Mouse (Mus musculus) forebrain, postnatal 0 days (tissue): ENCODE data around the gene Nrbp1. TPM values are rescaled to one million over a fixed set of nuclear protein-coding genes. Genes with fewer than 3 reads are reported as not detected.

Experiments used
- ATAC-seq: fragments of 200-750 bp; cut with Nextera tagmentation; 2 replicates; pipeline ENCODE4 v1.8.0; 2017; ENCODE audit warnings: mild to moderate bottlenecking, moderate library complexity
- DNase-seq: peaks from one replicate; pipeline ENCODE4 v3.0.0-alpha.2; 2015
- H3K27ac ChIP-seq: fragments of 300-500 bp; sonication (generic); 2 replicates; pipeline ENCODE4 v1.5.1; 2014; ENCODE audit warnings: low read depth, mild to moderate bottlenecking, antibody characterized with exemption, low read length, moderate library complexity, mixed read lengths
- H3K27me3 ChIP-seq: fragments of 300-500 bp; sonication (generic); 2 replicates; pipeline ENCODE4 v1.6.1; 2014; ENCODE audit warnings: mild to moderate bottlenecking, low read length, mixed read lengths; ENCODE audit not compliant: insufficient read depth
- H3K36me3 ChIP-seq: fragments of 300-500 bp; sonication (generic); 2 replicates; pipeline ENCODE4 v1.6.1; 2014; ENCODE audit warnings: mild to moderate bottlenecking, moderate library complexity; ENCODE audit not compliant: insufficient read depth
- H3K4me1 ChIP-seq: fragments of 300-500 bp; sonication (generic); 2 replicates; pipeline ENCODE4 v1.6.1; 2014; ENCODE audit warnings: antibody characterized with exemption; ENCODE audit not compliant: insufficient read depth
- H3K4me2 ChIP-seq: fragments of 300-500 bp; sonication (generic); 2 replicates; pipeline ENCODE4 v1.6.1; 2014; ENCODE audit warnings: low read depth, mild to moderate bottlenecking, moderate library complexity
- H3K4me3 ChIP-seq: fragments of 300-500 bp; sonication (generic); 2 replicates; pipeline ENCODE4 v1.5.1; 2014; ENCODE audit warnings: low read depth, low read length, mixed read lengths
- H3K9ac ChIP-seq: fragments of 300-500 bp; sonication (generic); 2 replicates; pipeline ENCODE4 v1.6.1; 2014; ENCODE audit warnings: mild to moderate bottlenecking
- H3K9me3 ChIP-seq: fragments of 300-500 bp; sonication (generic); 2 replicates; pipeline ENCODE4 v1.6.1; 2016; ENCODE audit warnings: low read length
- CTCF ChIP-seq: sonication (generic); IDR thresholded peaks from 2 replicates; pipeline ENCODE4 v1.5.1; 2016; ENCODE audit warnings: antibody characterized with exemption, control low read depth, low read depth
- WGBS: fragments of 180-500 bp; shearing (Covaris S2); extraction: QIAGEN DNeasy Blood & Tissue Kit; methylation state at CpG from one replicate; pipeline ENCODE4 v1.1.7; 2014; 5-methylcytosine and 5-hydroxymethylcytosine counted together
- polyA plus RNA-seq: library from polyadenylated mRNA; unstranded; fragments of >200 nt; fragmentation: Nextera tagmentation; extraction: Ambion mirVana; gene quantifications from 2 replicates; pipeline ENCODE4 v1.2.1, GENCODE M21; 2015
- total RNA-seq: library from RNA; depleted of rRNA; stranded (reverse); fragments of >200 nt; gene quantifications from 2 replicates; pipeline ENCODE4 v1.2.3, GENCODE M21; 2014

Gene Nrbp1
- total and polyA plus RNA-seq, 2 experiments from 2014 or later, result 106 to 133 TPM

- no peaks in the 10 kb centered on the region for H3K4me1 ChIP-seq
- TF ChIP-seq CTCF, result no peak
- H3K27me3 ChIP-seq, result no peaks in the 10 kb centered on the region
- no peaks in the 10 kb centered on the region for H3K9me3 ChIP-seq
- ATAC-seq (no peak), DNase-seq (no peak)
- H3K27ac ChIP-seq, result no peak overlapping the region
- H3K9ac ChIP-seq, result no peak overlapping the region
- no peak overlapping the region for H3K4me3 ChIP-seq
- 29% methylated on average over 6 of the region's 6 CpGs for WGBS
- H3K4me2 ChIP-seq, result no peak overlapping the region
- peaks cover 81% of the 10 kb centered on the region for H3K36me3 ChIP-seq
These were observed 27.0 kb downstream of the Nrbp1 start for GRCm38 (mm10) chr5:31267686-31268085.

GRCm38 (mm10) chr5:31273018-31273417 is 32.4 kb downstream of the Nrbp1 start:
- TF ChIP-seq CTCF, result no peak
- H3K4me1 ChIP-seq, result no peaks in the 10 kb centered on the region
- H3K27me3 ChIP-seq, result no peaks in the 10 kb centered on the region
- DNase-seq (no peak), ATAC-seq (no peak)
- 81% methylated on average over 6 of the region's 6 CpGs for WGBS
- no peaks in the 10 kb centered on the region for H3K9me3 ChIP-seq
- H3K27ac ChIP-seq, result no peak overlapping the region
- H3K36me3 ChIP-seq, result peaks cover 61% of the 10 kb centered on the region
- no peak overlapping the region for H3K4me2 ChIP-seq
- no peak overlapping the region for H3K4me3 ChIP-seq
- no peak overlapping the region for H3K9ac ChIP-seq

- DNase-seq (no peak), ATAC-seq (no peak)
- no peak overlapping the region for H3K9ac ChIP-seq
- H3K36me3 ChIP-seq, result peaks cover 79% of the 10 kb centered on the region
- no peak overlapping the region for H3K4me2 ChIP-seq
- no peak overlapping the region for H3K27ac ChIP-seq
- no peak overlapping the region for H3K4me3 ChIP-seq
- TF ChIP-seq CTCF, result no peak
- H3K27me3 ChIP-seq, result no peaks in the 10 kb centered on the region
- H3K4me1 ChIP-seq, result no peaks in the 10 kb centered on the region
- WGBS, result 87% methylated on average over 20 of the region's 20 CpGs
- H3K9me3 ChIP-seq, result no peaks in the 10 kb centered on the region
These were observed 38.8 kb downstream of the Nrbp1 start for GRCm38 (mm10) chr5:31279245-31279988.

- WGBS, result 83% methylated on average over 4 of the region's 4 CpGs
- ATAC-seq (no peak), DNase-seq (no peak)
- Histone ChIP-seq H3K4me3 (no peak overlapping the region), H3K27me3 (no peaks in the 10 kb centered on the region), H3K4me2 (no peak overlapping the region), H3K4me1 (0 out of 2 replicates have a peak, but pooled peaks cover 4% of the 10 kb centered on the region), H3K9me3 (no peaks in the 10 kb centered on the region), H3K36me3 (peaks cover 36% of the 10 kb centered on the region), H3K27ac (no peak overlapping the region), H3K9ac (no peak overlapping the region)
- no peak for TF ChIP-seq CTCF
These were observed 47.6 kb downstream of the Nrbp1 start for GRCm38 (mm10) chr5:31288225-31288624.

- ATAC-seq (no peak), DNase-seq (no peak)
- Histone ChIP-seq H3K4me3 (no peak overlapping the region), H3K4me2 (no peak overlapping the region), H3K27me3 (no peaks in the 10 kb centered on the region), H3K36me3 (peaks cover 34% of the 10 kb centered on the region), H3K27ac (no peak overlapping the region), H3K4me1 (0 out of 2 replicates have a peak, but pooled peaks cover 4% of the 10 kb centered on the region), H3K9ac (no peak overlapping the region), H3K9me3 (no peaks in the 10 kb centered on the region)
- 59% methylated on average over 3 of the region's 3 CpGs for WGBS
- no peak for TF ChIP-seq CTCF
These were observed 48.0 kb downstream of the Nrbp1 start for GRCm38 (mm10) chr5:31288655-31289054.

- TF ChIP-seq CTCF, result no peak
- H3K4me2 ChIP-seq, result peak overlapping the region; percentile 78
- H3K36me3 ChIP-seq, result peaks cover 29% of the 10 kb centered on the region
- H3K27ac ChIP-seq, result no peak overlapping the region
- no peak overlapping the region for H3K9ac ChIP-seq
- ATAC-seq (no peak), DNase-seq (no peak)
- WGBS, result 87% methylated on average over 3 of the region's 3 CpGs
- H3K27me3 ChIP-seq, result no peaks in the 10 kb centered on the region
- 0 out of 2 replicates have a peak, but pooled peaks cover 9% of the 10 kb centered on the region for H3K4me1 ChIP-seq
- H3K4me3 ChIP-seq, result no peak overlapping the region
- no peaks in the 10 kb centered on the region for H3K9me3 ChIP-seq
These were observed 49.1 kb downstream of the Nrbp1 start for GRCm38 (mm10) chr5:31289626-31290230.
